Mouse (Mus musculus) forebrain, embryonic 16.5 days (tissue): ENCODE data around the gene Cnn1. TPM values are rescaled to one million over a fixed set of nuclear protein-coding genes. Genes with fewer than 3 reads are reported as not detected.
"Not testable (repeated sequence)": the region's sequence is repeated elsewhere in the genome, so short reads cannot be mapped to it uniquely, and the experiment has no call there.

Experiments used
- ATAC-seq: fragments of 200-750 bp; cut with Nextera tagmentation; 2 replicates; pipeline ENCODE4 v1.8.0; 2017; ENCODE audit warnings: mild to moderate bottlenecking, moderate library complexity
- H3K27ac ChIP-seq: fragments of 300-500 bp; sonication (generic); 2 replicates; pipeline ENCODE4 v1.5.1; 2014; ENCODE audit warnings: low read length, control low read depth
- H3K27me3 ChIP-seq: fragments of 300-500 bp; sonication (generic); replicated peaks from 2 replicates; pipeline ENCODE4 v1.6.1; 2014; ENCODE audit warnings: low read length; ENCODE audit not compliant: control insufficient read depth, insufficient read depth
- H3K36me3 ChIP-seq: fragments of 300-500 bp; sonication (generic); 2 replicates; pipeline ENCODE4 v1.6.1; 2014; ENCODE audit not compliant: control insufficient read depth, insufficient read depth
- H3K4me1 ChIP-seq: fragments of 300-500 bp; sonication (generic); replicated peaks from 2 replicates; pipeline ENCODE4 v1.6.1; 2014; ENCODE audit warnings: low read length; ENCODE audit not compliant: control insufficient read depth, insufficient read depth
- H3K4me2 ChIP-seq: fragments of 300-500 bp; sonication (generic); 2 replicates; pipeline ENCODE4 v1.6.1; 2014; ENCODE audit warnings: mild to moderate bottlenecking, low read length, control low read depth
- H3K4me3 ChIP-seq: fragments of 300-500 bp; sonication (generic); replicated peaks from 2 replicates; pipeline ENCODE4 v1.5.1; 2014; ENCODE audit warnings: mild to moderate bottlenecking, low read length, control low read depth
- H3K9ac ChIP-seq: fragments of 300-500 bp; sonication (generic); replicated peaks from 2 replicates; pipeline ENCODE4 v1.6.1; 2014; ENCODE audit warnings: low read depth, low read length, control low read depth
- H3K9me3 ChIP-seq: fragments of 300-500 bp; sonication (generic); 2 replicates; pipeline ENCODE4 v1.6.1; 2016; ENCODE audit warnings: low read length; ENCODE audit not compliant: control insufficient read depth
- WGBS: fragments of 180-500 bp; shearing (Covaris S2); extraction: QIAGEN DNeasy Blood & Tissue Kit; methylation state at CpG from one replicate; pipeline ENCODE4 v1.1.7; 2014; 5-methylcytosine and 5-hydroxymethylcytosine counted together
- polyA plus RNA-seq: library from polyadenylated mRNA; unstranded; fragments of >200 nt; fragmentation: Nextera tagmentation; extraction: Ambion mirVana; gene quantifications from 2 replicates; pipeline ENCODE4 v1.2.1, GENCODE M21; 2015

Gene Cnn1
- polyA plus RNA-seq, 1 experiment from 2014 or later, result 0.60 TPM

DNA sequence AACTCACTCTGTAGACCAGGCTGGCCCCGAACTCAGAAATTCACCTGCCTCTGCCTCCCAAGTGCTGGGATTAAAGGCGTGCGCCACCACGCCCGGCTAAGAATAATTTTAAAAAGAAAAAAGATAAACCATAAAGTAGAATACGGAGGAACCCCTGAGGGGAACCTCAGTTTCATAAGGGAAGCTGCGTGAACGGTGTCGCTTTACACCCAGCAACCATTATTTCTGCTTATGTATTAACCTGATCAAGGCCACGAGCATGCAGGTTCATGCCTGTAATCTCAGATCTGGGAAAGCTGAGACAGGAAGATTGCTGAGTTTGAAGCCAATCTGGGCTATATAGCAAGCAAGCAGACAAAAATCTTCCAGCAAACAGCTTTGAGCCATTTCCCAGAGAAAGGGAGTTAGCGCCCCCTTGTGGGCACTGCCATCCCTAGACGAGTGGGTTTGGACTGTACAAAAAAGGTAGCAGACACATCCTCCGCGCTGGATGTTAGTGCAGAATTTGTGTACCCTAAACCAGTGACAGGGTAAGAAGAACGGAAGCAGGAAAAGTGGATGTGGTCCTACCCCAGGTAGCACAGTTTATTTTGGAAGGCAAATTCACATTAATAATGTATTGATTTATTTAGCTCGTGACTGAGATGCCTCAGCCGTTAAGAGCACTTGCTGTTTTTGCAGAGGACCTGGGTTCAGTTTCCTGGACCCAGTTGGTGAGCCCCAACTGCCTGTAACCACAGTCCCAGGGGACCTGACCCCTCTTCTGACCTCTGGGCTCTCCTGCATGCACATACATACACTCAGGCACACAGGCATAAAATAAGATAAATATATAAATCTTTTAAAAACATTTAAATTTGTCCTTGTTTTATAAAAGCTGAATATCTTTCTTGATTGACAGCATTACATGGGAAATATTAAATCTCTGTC is 44.4 kb downstream of the Cnn1 start:
- Histone ChIP-seq H3K36me3 (no peaks in the 10 kb centered on the region), H3K27me3 (no peaks in the 10 kb centered on the region), H3K4me1 (no peaks in the 10 kb centered on the region), H3K4me3 (no peak overlapping the region), H3K9ac (no peak overlapping the region), H3K9me3 (no peaks in the 10 kb centered on the region), H3K27ac (no peak overlapping the region), H3K4me2 (no peak overlapping the region)
- ATAC-seq, result peak; percentile 67
- 52% methylated on average over 17 of the region's 17 CpGs for WGBS

- no peak overlapping the region for H3K9ac ChIP-seq
- 91% methylated on average over 6 of the region's 8 CpGs for WGBS
- no peaks in the 10 kb centered on the region for H3K36me3 ChIP-seq
- no peaks in the 10 kb centered on the region for H3K4me1 ChIP-seq
- ATAC-seq, result no peak
- H3K9me3 ChIP-seq, result no peaks in the 10 kb centered on the region
- H3K4me3 ChIP-seq, result no peak overlapping the region
- no peak overlapping the region for H3K4me2 ChIP-seq
- no peak overlapping the region for H3K27ac ChIP-seq
- H3K27me3 ChIP-seq, result no peaks in the 10 kb centered on the region
Measured at GRCm38 (mm10) chr9:22144304-22144965, 45.4 kb downstream of the Cnn1 start.

DNA sequence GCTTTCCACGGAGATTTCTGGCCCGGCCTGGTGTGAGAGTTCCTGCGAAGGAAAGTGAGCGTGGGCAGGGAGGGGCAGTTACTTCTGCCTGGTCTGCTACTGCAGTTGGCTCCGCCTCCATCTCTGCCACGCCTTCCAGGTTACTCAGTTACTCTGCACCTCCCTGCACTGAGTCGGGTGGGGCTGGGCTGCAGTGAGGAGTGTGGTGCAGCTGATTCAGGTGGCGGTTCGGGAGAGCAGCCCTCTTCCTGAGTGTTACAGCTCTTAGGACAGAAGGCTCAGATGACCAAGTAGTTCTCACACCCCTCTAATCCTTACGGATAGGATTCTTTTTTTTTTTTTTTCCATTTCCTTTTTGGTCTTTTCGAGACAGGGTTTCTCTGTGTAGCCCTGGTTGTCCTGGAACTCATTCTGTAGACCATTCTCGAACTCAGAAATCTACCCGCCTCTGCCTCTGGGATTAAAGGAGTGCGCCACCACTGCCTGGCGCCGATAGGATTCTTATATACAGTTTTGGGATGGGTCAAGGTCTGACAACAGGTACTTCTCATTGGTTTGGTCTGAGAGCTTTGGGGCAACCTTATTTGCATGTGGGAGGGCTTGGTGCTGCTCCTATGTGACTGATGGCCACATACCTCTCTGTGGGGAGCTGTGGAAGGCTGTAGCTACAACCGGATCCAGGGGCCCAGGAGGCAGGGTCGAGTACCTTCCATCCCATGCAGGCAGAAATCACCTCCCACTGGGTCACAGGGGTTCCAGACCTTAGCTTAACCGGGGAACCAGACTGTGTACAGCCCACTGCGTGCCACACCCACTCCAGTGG is 50.6 kb downstream of the Cnn1 start:
- Histone ChIP-seq H3K4me1 (no peaks in the 10 kb centered on the region), H3K9ac (no peak overlapping the region), H3K9me3 (no peaks in the 10 kb centered on the region), H3K36me3 (no peaks in the 10 kb centered on the region), H3K4me2 (no peak overlapping the region), H3K27me3 (no peaks in the 10 kb centered on the region), H3K4me3 (no peak overlapping the region), H3K27ac (no peak overlapping the region)
- no peak for ATAC-seq
- 85% methylated on average over 20 of the region's 20 CpGs for WGBS

GRCm38 (mm10) chr9:22150249-22150693 is 51.3 kb downstream of the Cnn1 start:
- not testable (repeated sequence) for H3K9ac ChIP-seq, H3K4me1 ChIP-seq, H3K36me3 ChIP-seq, H3K4me2 ChIP-seq, H3K27ac ChIP-seq, H3K9me3 ChIP-seq, H3K4me3 ChIP-seq, H3K27me3 ChIP-seq, ATAC-seq
- 88% methylated on average over 7 of the region's 7 CpGs for WGBS

DNA sequence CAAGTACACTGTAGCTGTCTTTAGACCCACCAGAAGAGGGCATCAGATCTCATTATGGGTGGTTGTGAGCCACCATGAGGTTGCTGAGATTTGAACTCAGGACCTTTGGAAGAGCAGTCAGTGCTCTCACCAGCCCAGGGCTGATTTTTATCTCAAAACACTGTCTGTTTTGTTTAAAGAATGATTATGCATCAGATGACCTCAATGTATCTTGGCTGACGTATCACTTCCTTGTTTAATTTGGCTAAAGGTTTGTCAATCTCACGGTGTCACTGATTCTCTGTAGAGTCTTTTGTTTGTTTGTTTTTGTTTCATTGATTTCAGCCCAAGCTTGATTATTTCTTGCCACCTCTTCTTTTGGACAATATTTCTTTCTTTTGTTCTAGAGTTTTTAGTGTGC is 51.9 kb downstream of the Cnn1 start:
- Histone ChIP-seq H3K36me3 (no peaks in the 10 kb centered on the region), H3K4me1 (peaks cover 2% of the 10 kb centered on the region; the same call in 1 of the 2 replicates), H3K9me3 (no peaks in the 10 kb centered on the region), H3K4me3 (no peak overlapping the region), H3K27ac (no peak overlapping the region), H3K27me3 (no peaks in the 10 kb centered on the region), H3K9ac (no peak overlapping the region), H3K4me2 (no peak overlapping the region)
- 87% methylated on average over 2 of the region's 2 CpGs for WGBS
- no peak for ATAC-seq

- Histone ChIP-seq H3K36me3 (no peaks in the 10 kb centered on the region), H3K9me3 (no peaks in the 10 kb centered on the region), H3K4me3 (no peak overlapping the region), H3K9ac (no peak overlapping the region), H3K4me2 (no peak overlapping the region), H3K27ac (no peak overlapping the region), H3K4me1 (peaks cover 19% of the 10 kb centered on the region), H3K27me3 (no peaks in the 10 kb centered on the region)
- WGBS, result 91% methylated on average over 3 of the region's 3 CpGs
- ATAC-seq, result no peak
Measured at GRCm38 (mm10) chr9:22153810-22154209, 54.8 kb downstream of the Cnn1 start.

- H3K4me2 ChIP-seq, result no peak overlapping the region
- H3K4me3 ChIP-seq, result no peak overlapping the region
- no peaks in the 10 kb centered on the region for H3K27me3 ChIP-seq
- no peak overlapping the region for H3K9ac ChIP-seq
- peak; percentile 9; the same call in 1 of the 2 replicates for ATAC-seq
- no peaks in the 10 kb centered on the region for H3K36me3 ChIP-seq
- no peaks in the 10 kb centered on the region for H3K9me3 ChIP-seq
- WGBS, result 27% methylated on average over 10 of the region's 10 CpGs
- peaks cover 19% of the 10 kb centered on the region for H3K4me1 ChIP-seq
- no peak overlapping the region for H3K27ac ChIP-seq
Measured at GRCm38 (mm10) chr9:22155614-22156013, 56.6 kb downstream of the Cnn1 start.

GRCm38 (mm10) chr9:22156497-22157245 is 57.7 kb downstream of the Cnn1 start, which contains the start of gene Pigyl:
Gene Pigyl, plus strand, starts transcription at chr9:22156846.
- under 1% methylated on average over 65 of the region's 65 CpGs for WGBS
- Histone ChIP-seq H3K9ac (peak within 1 kb of the TSS; percentile 92), H3K4me1 (peaks cover 19% of the 10 kb centered on the region), H3K27me3 (no peaks in the 10 kb centered on the region), H3K4me3 (peak within 1 kb of the TSS; percentile 79), H3K4me2 (peak within 1 kb of the TSS; percentile 56), H3K36me3 (no peaks in the 10 kb centered on the region), H3K9me3 (no peaks in the 10 kb centered on the region), H3K27ac (peak within 1 kb of the TSS; percentile 90)
- peak; percentile 98 for ATAC-seq
